Mouse (Mus musculus) regulatory T cell (primary cell): ENCODE results near the gene Hist1h3d.

Experiments used
- in situ Hi-C: fragments of 300-600 bp; cut with MboI, MseI; formaldehyde crosslinking; loops from one replicate; pipeline ENCODE4 v1.15.1; 2025; ENCODE audit warnings: high pct_unique_total_duplicates

The Hist1h3d gene

DNA sequence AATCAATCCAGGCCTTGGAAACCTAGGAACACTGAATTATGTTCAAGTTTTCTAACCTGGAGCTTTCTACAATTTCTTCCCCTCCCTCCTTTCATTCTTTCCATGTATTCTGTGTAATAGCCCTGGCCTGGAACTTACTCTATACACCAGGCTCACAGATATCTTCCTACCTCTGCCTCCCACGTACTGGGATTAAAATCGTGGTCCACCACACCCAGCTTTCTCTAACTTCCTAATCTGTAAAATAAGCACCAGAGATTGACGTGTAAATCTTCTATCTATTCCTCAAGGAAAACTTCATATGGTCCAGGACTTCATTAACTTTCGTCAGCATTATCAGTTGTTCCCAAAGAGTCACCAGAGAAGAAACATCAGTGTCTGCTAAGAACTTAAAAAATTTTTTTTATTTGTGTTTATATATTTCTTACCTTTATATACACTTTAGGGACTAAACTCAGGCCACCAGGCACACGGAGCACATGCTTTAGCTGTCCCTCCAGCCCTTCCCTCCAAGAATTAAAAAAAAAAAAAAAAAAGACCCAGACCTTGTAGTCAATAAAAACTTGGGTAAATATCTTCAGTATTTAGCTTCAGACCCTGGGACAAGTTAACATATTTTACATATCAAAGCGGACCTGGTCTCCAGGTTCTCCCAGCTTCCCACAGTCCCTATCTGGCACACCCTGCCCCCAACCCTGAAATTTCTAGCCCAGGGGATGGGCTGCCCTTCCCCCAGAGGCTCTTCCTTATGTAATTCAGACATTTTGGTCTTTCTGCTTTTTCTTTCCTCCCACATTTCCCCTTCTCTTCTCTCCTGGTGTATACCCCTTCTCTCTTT, 6.9 kb downstream of the Hist1h3d start:
- in situ Hi-C loops: loop anchor here (5.0 to 10.0 kb wide), 2 partner anchors 48 to 165 kb away; partner anchors contain the start of genes Hist1h2af, Hist1h2bb, Hist1h3c and Hist1h3g

- in situ Hi-C loops: loop anchor here (5.0 to 10.0 kb wide), 2 partner anchors 49 to 164 kb away; partner anchors contain the start of genes Hist1h2af, Hist1h2bb, Hist1h3c and Hist1h3g
Measured at GRCm38 (mm10) chr13:23583387-23584068, 8.0 kb downstream of the Hist1h3d start.

- in situ Hi-C loops: loop anchor here (5.0 to 10.0 kb wide), 2 partner anchors 50 to 163 kb away; partner anchors contain the start of genes Hist1h2af, Hist1h2bb, Hist1h3c and Hist1h3g
Measured at GRCm38 (mm10) chr13:23584331-23584730, 8.8 kb downstream of the Hist1h3d start.

- in situ Hi-C loops: loop anchor here (10.0 kb wide), 1 partner anchor 50 kb away; the partner anchor contains the start of genes Hist1h2af, Hist1h3g and Hist1h4h
Measured at GRCm38 (mm10) chr13:23585029-23585441, 9.5 kb downstream of the Hist1h3d start.

GRCm38 (mm10) chr13:23585442-23586098, 10.0 kb downstream of the Hist1h3d start:
- in situ Hi-C loops: loop anchor here (10.0 kb wide), 1 partner anchor 51 kb away; the partner anchor contains the start of genes Hist1h2af, Hist1h3g and Hist1h4h

GRCm38 (mm10) chr13:23586099-23586939, 10.8 kb downstream of the Hist1h3d start:
- in situ Hi-C loops: loop anchor here (10.0 kb wide), 1 partner anchor 52 kb away; the partner anchor contains the start of genes Hist1h2af, Hist1h3g and Hist1h4h

DNA sequence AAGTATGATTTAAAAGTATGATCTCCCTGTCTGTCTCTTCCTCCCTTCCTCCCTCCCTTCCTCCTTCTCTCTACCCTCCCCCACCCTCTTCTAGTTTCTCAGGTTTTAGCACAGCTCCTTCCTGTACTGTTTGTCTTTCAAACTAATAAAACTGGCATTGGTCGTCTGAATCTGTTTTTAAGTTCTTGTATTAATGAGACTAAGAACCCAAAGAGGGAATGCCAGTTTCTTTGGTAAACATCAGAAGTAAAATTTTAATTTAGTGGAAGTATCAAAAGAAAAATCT, 11.3 kb downstream of the Hist1h3d start:
- in situ Hi-C loops: loop anchor here (10.0 kb wide), 1 partner anchor 52 kb away; the partner anchor contains the start of genes Hist1h2af, Hist1h3g and Hist1h4h

GRCm38 (mm10) chr13:23591206-23591605, 15.6 kb downstream of the Hist1h3d start:
- in situ Hi-C loops: loop anchor here (10.0 kb wide), 1 partner anchor 166 kb away; the partner anchor contains the start of gene Abt1

DNA sequence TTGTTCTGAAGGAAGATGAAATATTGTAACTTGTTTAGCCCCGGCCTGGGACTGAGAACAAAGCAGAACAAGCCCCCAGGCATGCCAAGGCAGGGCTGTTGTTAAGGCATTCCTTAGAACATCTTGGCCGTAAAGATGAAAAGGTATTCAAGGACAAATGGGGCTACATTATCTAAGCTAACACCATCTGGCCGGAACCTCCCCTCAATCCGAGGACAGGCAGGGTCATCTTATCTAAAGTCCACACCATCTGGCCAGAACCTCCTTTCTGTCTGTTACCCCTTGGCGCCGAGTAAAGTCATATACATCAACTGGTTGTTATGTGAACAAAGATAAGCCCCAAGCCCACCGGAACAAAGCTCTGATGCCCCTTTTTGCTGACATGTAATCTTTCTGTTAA, 16.3 kb downstream of the Hist1h3d start:
- in situ Hi-C loops: loop anchor here (10.0 kb wide), 1 partner anchor 167 kb away; the partner anchor contains the start of gene Abt1

DNA sequence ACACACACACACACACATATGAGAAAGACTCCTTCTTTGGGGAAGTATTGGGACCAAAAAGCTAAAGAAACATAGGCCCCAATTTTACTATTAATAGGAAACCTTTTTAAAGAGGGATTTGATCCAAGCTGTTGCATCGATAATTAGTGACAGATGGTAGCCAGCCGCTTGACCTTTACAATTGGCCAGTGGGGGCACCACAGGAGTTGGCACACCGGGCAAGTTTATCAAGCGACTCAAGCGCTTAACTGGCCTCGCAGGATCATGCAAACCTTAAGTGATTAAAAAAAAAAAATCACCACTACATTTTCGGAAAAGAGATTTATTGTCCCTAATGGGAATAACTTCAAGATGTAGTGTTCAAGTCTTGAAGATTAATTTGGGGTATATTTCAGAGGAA, 17.1 kb downstream of the Hist1h3d start:
- in situ Hi-C loops: loop anchor here (10.0 kb wide), 1 partner anchor 168 kb away; the partner anchor contains the start of gene Abt1

- in situ Hi-C loops: loop anchor here (10.0 kb wide), 1 partner anchor 168 kb away; the partner anchor contains the start of gene Abt1
Measured at GRCm38 (mm10) chr13:23593051-23593770, 17.6 kb downstream of the Hist1h3d start.

GRCm38 (mm10) chr13:23595185-23595584, 19.6 kb downstream of the Hist1h3d start:
- in situ Hi-C loops: loop anchor here (10.0 kb wide), 1 partner anchor 170 kb away; the partner anchor contains the start of gene Abt1

DNA sequence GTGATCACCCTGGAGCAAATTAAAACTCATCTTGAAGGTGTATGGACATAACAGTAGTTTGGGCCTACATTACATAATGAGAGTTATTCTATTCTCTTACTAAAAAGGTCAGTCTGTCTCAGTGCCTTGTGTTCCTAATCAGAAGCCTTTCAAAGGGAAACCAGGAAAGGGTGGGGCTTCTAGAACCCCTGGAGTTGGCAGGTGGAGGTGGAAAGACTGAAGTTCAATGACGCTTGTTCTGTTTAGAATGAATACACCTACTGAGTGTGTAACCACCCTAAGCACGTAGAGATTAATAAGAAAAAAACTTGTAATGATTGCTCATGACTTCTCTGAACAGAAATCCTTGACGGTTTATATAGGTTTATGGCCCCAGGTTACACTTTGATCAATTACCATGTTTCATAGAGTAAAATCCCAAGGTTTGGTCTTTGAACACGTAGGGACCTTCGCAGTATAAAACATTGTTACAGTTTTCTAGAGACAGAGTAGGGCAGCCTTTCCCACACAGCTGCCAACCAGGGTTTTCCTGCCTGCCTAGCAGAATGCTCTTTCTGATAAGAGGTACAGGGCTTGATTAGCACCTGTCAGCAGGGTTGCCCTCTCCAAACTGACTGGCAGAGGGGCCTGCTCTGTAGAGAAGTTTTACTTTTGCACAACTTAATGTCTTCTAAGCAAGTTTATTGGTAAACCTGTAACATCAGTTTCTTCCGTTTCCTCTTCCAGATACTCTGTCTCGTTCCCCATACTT, 20.2 kb downstream of the Hist1h3d start:
- in situ Hi-C loops: loop anchor here (10.0 kb wide), 1 partner anchor 171 kb away; the partner anchor contains the start of gene Abt1

DNA sequence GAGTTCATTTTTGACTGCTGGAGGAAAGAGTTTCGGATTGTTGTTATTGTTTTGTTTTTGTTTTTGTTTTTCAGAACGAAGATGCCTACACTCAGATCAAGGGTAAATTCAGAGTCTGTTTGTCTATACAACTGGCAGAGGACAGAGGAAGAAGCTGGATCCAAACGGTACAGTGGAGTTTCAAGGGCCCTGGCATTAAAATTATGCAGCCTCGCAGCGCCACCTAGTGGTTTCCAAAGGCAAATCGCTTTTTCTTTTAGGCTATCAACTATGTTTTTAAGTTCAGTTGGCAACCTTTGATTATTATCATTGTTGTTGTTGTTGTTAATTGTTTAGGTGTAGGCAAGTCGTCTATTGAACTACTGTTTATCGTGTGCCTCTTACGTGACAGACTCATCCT, 22.4 kb downstream of the Hist1h3d start:
- in situ Hi-C loops: loop anchor here (10.0 kb wide), 1 partner anchor 173 kb away; the partner anchor contains the start of gene Abt1

GRCm38 (mm10) chr13:23603182-23603699, 27.7 kb downstream of the Hist1h3d start:
- in situ Hi-C loops: no loop called here

DNA sequence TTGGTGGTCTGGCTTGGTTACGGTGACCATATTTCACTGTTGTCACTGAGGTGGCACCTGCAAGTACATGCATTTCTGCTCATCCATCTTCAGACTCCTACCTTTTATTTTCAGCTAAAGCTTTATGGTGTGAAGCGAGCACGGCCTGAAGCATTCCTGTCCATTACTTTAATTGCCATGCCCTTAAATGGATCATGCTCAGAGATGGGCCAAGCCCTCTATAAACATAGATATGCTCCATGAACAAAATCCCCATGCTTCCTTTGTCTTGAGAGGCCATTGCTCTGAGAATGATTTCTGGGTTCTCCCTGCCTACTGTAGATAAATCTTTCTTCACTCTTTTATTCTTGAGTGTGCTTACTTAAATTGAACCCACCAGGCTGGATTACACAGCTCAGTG, 28.9 kb downstream of the Hist1h3d start:
- in situ Hi-C loops: no loop called here

DNA sequence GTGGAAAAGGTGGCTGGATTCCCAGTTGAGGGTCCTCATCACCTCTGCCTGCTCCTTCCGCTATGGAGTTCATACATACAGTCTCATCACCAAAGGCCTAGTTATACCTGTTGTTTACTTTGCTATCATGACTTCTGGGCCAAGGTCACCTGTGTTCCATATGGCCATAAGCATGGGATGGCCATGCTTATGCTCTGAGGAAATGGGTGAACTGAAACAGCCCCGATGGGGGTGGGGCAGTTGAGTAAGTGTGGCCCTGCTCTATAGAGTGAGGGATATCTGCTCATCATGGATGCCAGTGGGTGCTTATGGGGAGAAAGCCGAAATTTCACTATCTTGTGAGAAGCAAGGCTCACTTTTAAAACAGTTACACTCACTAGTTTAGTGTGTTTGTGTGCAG, 29.5 kb downstream of the Hist1h3d start:
- in situ Hi-C loops: no loop called here

DNA sequence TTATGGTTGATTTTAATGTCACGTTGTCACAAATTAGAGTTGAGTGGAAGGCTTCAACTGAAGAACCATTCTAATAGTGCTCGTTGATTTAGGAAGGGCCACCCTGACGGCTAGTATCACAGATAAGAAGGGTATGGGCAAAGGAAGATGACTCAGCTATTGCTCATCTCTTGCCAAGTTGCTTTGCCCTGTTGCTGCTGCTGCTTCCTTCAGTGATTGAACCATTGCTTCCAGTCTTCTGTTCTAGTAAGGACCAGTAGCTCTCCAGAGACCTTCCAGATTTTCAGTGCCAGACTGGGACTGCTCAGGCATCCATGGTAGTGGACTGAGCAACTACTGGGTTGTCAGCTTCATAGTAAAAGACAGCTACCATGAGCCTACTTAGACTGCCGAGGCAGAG, 33.6 kb downstream of the Hist1h3d start:
- in situ Hi-C loops: no loop called here

- in situ Hi-C loops: no loop called here
Measured at GRCm38 (mm10) chr13:23609844-23610243, 34.3 kb downstream of the Hist1h3d start.
